Mouse (Mus musculus) kidney, embryonic 14.5 days (tissue): ENCODE results near the gene Tspan13. TPM values are rescaled to one million over a fixed set of nuclear protein-coding genes. Genes with fewer than 3 reads are reported as not detected.

ENCODE experiments used
- ATAC-seq: fragments of 200-750 bp; cut with Nextera tagmentation; 2 replicates; pipeline ENCODE4 v1.8.0; 2017; ENCODE audit warnings: moderate number of reproducible peaks, mild to moderate bottlenecking, moderate TSS enrichment, moderate library complexity; ENCODE audit not compliant: low FRiP score, low TSS enrichment
- H3K27ac ChIP-seq: fragments of 300-500 bp; sonication (generic); 2 replicates; pipeline ENCODE4 v1.5.1; 2014; ENCODE audit warnings: low read depth, mild to moderate bottlenecking, low read length, moderate library complexity, mixed read lengths
- H3K27me3 ChIP-seq: fragments of 300-500 bp; sonication (generic); 2 replicates; pipeline ENCODE4 v1.6.1; 2014; ENCODE audit warnings: mild to moderate bottlenecking, low read length; ENCODE audit not compliant: control insufficient read depth, insufficient read depth
- H3K36me3 ChIP-seq: fragments of 300-500 bp; sonication (generic); 2 replicates; pipeline ENCODE4 v1.6.1; 2014; ENCODE audit warnings: low read length, mixed read lengths; ENCODE audit not compliant: control insufficient read depth, insufficient read depth
- H3K4me1 ChIP-seq: fragments of 300-500 bp; sonication (generic); 2 replicates; pipeline ENCODE4 v1.6.1; 2014; ENCODE audit warnings: low read length, mixed read lengths; ENCODE audit not compliant: control insufficient read depth, insufficient read depth
- H3K4me2 ChIP-seq: fragments of 300-500 bp; sonication (generic); replicated peaks from 2 replicates; pipeline ENCODE4 v1.6.1; 2014; ENCODE audit warnings: low read depth, mild to moderate bottlenecking, low read length
- H3K4me3 ChIP-seq: fragments of 300-500 bp; sonication (generic); 2 replicates; pipeline ENCODE4 v1.5.1; 2014; ENCODE audit warnings: mild to moderate bottlenecking, low read length
- H3K9ac ChIP-seq: fragments of 300-500 bp; sonication (generic); 2 replicates; pipeline ENCODE4 v1.6.1; 2014; ENCODE audit warnings: low read depth, mild to moderate bottlenecking, low read length, moderate library complexity
- H3K9me3 ChIP-seq: fragments of 300-500 bp; sonication (generic); 2 replicates; pipeline ENCODE4 v1.6.1; 2016; ENCODE audit warnings: low read length; ENCODE audit not compliant: control insufficient read depth
- WGBS: fragments of 180-500 bp; shearing (Covaris S2); extraction: QIAGEN DNeasy Blood & Tissue Kit; methylation state at CpG from one replicate; pipeline ENCODE4 v1.1.7; 2014; 5-methylcytosine and 5-hydroxymethylcytosine counted together
- polyA plus RNA-seq: library from polyadenylated mRNA; unstranded; fragments of >200 nt; fragmentation: Nextera tagmentation; extraction: Ambion mirVana; gene quantifications from 2 replicates; pipeline ENCODE4 v1.2.1, GENCODE M21; 2014

Tspan13 gene
- polyA plus RNA-seq, 1 experiment from 2014 or later, result 99.7 TPM

- no peaks in the 10 kb centered on the region for H3K27me3 ChIP-seq
- no peak overlapping the region for H3K9ac ChIP-seq
- WGBS, result 83% methylated on average over 9 of the region's 9 CpGs
- no peak overlapping the region for H3K4me3 ChIP-seq
- H3K4me2 ChIP-seq, result no peak overlapping the region
- H3K36me3 ChIP-seq, result no peaks in the 10 kb centered on the region
- H3K9me3 ChIP-seq, result no peaks in the 10 kb centered on the region
- H3K4me1 ChIP-seq, result no peaks in the 10 kb centered on the region
- no peak for ATAC-seq
- no peak overlapping the region for H3K27ac ChIP-seq
These were observed 2.7 kb downstream of the Tspan13 start for GRCm38 (mm10) chr12:36039541-36040084.

- H3K27ac ChIP-seq, result no peak overlapping the region
- 83% methylated on average over 10 of the region's 10 CpGs for WGBS
- no peaks in the 10 kb centered on the region for H3K9me3 ChIP-seq
- H3K9ac ChIP-seq, result no peak overlapping the region
- H3K4me2 ChIP-seq, result no peak overlapping the region
- no peak overlapping the region for H3K4me3 ChIP-seq
- H3K27me3 ChIP-seq, result no peaks in the 10 kb centered on the region
- ATAC-seq, result no peak
- H3K4me1 ChIP-seq, result no peaks in the 10 kb centered on the region
- no peaks in the 10 kb centered on the region for H3K36me3 ChIP-seq
These were observed 5.5 kb downstream of the Tspan13 start for GRCm38 (mm10) chr12:36036776-36037175.

GRCm38 (mm10) chr12:36036121-36036520 is 6.2 kb downstream of the Tspan13 start:
- Histone ChIP-seq H3K9ac (no peak overlapping the region), H3K4me3 (no peak overlapping the region), H3K27me3 (no peaks in the 10 kb centered on the region), H3K4me2 (no peak overlapping the region), H3K4me1 (no peaks in the 10 kb centered on the region), H3K9me3 (no peaks in the 10 kb centered on the region), H3K27ac (no peak overlapping the region), H3K36me3 (no peaks in the 10 kb centered on the region)
- ATAC-seq, result no peak
- WGBS, result 98% methylated on average over 7 of the region's 7 CpGs

- H3K36me3 ChIP-seq, result no peaks in the 10 kb centered on the region
- H3K9me3 ChIP-seq, result no peaks in the 10 kb centered on the region
- H3K4me3 ChIP-seq, result no peak overlapping the region
- 97% methylated on average over 6 of the region's 6 CpGs for WGBS
- no peaks in the 10 kb centered on the region for H3K4me1 ChIP-seq
- no peak for ATAC-seq
- H3K27me3 ChIP-seq, result no peaks in the 10 kb centered on the region
- H3K9ac ChIP-seq, result no peak overlapping the region
- no peak overlapping the region for H3K27ac ChIP-seq
- no peak overlapping the region for H3K4me2 ChIP-seq
These were observed 6.8 kb downstream of the Tspan13 start for GRCm38 (mm10) chr12:36035501-36035900.

GRCm38 (mm10) chr12:36032419-36032818 is 9.9 kb downstream of the Tspan13 start:
- ATAC-seq, result no peak

GRCm38 (mm10) chr12:36030660-36031363 is 11.5 kb downstream of the Tspan13 start:
- ATAC-seq, result no peak
- Histone ChIP-seq H3K9ac (no peak overlapping the region), H3K36me3 (no peaks in the 10 kb centered on the region), H3K4me1 (no peaks in the 10 kb centered on the region), H3K4me3 (no peak overlapping the region), H3K27me3 (no peaks in the 10 kb centered on the region), H3K9me3 (no peaks in the 10 kb centered on the region), H3K4me2 (no peak overlapping the region), H3K27ac (no peak overlapping the region)
- WGBS, result 91% methylated on average over 12 of the region's 12 CpGs

More at GRCm38 (mm10) chr12:36032419-36032818, 9.9 kb downstream of the Tspan13 start:
- Histone ChIP-seq H3K27me3 (no peaks in the 10 kb centered on the region), H3K4me3 (no peak overlapping the region), H3K4me2 (no peak overlapping the region), H3K27ac (no peak overlapping the region), H3K4me1 (no peaks in the 10 kb centered on the region), H3K9ac (no peak overlapping the region), H3K9me3 (no peaks in the 10 kb centered on the region), H3K36me3 (no peaks in the 10 kb centered on the region)
- 73% methylated on average over 4 of the region's 4 CpGs for WGBS

- Histone ChIP-seq H3K4me3 (no peak overlapping the region), H3K4me2 (no peak overlapping the region), H3K9me3 (no peaks in the 10 kb centered on the region), H3K36me3 (no peaks in the 10 kb centered on the region), H3K27ac (no peak overlapping the region), H3K4me1 (no peaks in the 10 kb centered on the region), H3K9ac (no peak overlapping the region), H3K27me3 (no peaks in the 10 kb centered on the region)
- WGBS, result 83% methylated on average over 4 of the region's 6 CpGs
- no peak for ATAC-seq
These were observed 12.6 kb downstream of the Tspan13 start for GRCm38 (mm10) chr12:36029687-36030086.

GRCm38 (mm10) chr12:36028968-36029645 is 13.2 kb downstream of the Tspan13 start:
- no peak overlapping the region for H3K4me2 ChIP-seq
- H3K9me3 ChIP-seq, result no peaks in the 10 kb centered on the region
- H3K4me3 ChIP-seq, result no peak overlapping the region
- no peak overlapping the region for H3K9ac ChIP-seq
- 79% methylated on average over 5 of the region's 5 CpGs for WGBS
- H3K4me1 ChIP-seq, result no peaks in the 10 kb centered on the region
- H3K27ac ChIP-seq, result no peak overlapping the region
- H3K27me3 ChIP-seq, result no peaks in the 10 kb centered on the region
- ATAC-seq, result no peak
- no peaks in the 10 kb centered on the region for H3K36me3 ChIP-seq

GRCm38 (mm10) chr12:36027171-36027570 is 15.1 kb downstream of the Tspan13 start:
- Histone ChIP-seq H3K4me2 (no peak overlapping the region), H3K4me1 (no peaks in the 10 kb centered on the region), H3K4me3 (no peak overlapping the region), H3K9ac (no peak overlapping the region), H3K27me3 (no peaks in the 10 kb centered on the region), H3K27ac (no peak overlapping the region), H3K36me3 (no peaks in the 10 kb centered on the region), H3K9me3 (no peaks in the 10 kb centered on the region)
- ATAC-seq, result no peak
- 95% methylated on average over 2 of the region's 2 CpGs for WGBS
